Mouse (Mus musculus): ENCODE measurements at regions not wholly inside any gene's neighbourhood (a gene's known extent, or its start where the extent isn't known, plus 50 kb on each side); places are given as distances from the start of the nearest gene placed in this dataset.
A peak's percentile ranks its signal among the peaks of the same experiment; 100 is the strongest.

DNA sequence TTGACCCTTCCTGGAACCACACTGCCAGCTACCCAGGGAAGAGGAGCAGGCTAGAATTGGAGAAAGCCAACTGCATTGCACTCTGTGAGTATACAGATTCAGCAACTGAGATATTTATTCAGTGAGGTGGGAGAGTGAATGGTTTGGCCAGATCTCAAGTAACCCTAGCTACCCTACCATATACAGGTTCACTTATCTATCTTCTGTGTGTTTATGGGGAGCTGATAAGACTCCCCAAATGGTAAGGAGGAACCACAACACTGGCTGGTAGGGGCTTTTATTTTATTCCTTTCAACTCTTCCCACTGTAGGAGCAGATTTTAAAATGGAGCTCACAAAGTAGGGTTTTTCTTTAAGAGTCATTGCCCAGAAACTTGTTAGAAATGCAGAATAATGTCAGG, 62.9 kb downstream of the Arrdc3 start:
- TF ChIP-seq POLR2A (IDR thresholded peaks at IDR 0.05; ENCODE audit: borderline replicate concordance, extremely low read depth, low read depth, low read length) (no peak), CTCF (IDR thresholded peaks at IDR 0.05; ENCODE audit: insufficient read depth, low read length) (no peak)
- DNase-seq: no peak
- Histone ChIP-seq H3K4me1 (ENCODE audit: control insufficient read depth, insufficient read depth, low read length) (peaks cover 18% of the 10 kb centered on the region), H3K4me3 (replicated peaks; ENCODE audit: extremely low read depth, low read depth, low read length) (no peak overlapping the region)

- 86% methylated on average over 6 of the region's 6 CpGs for WGBS
- TF ChIP-seq CTCF (IDR thresholded peaks at IDR 0.05; ENCODE audit: insufficient read depth, low read length): no peak
- DNase-seq: no peak
Observed at GRCm38 (mm10) chr13:80947705-80948104, 64.5 kb downstream of the Arrdc3 start.

DNA sequence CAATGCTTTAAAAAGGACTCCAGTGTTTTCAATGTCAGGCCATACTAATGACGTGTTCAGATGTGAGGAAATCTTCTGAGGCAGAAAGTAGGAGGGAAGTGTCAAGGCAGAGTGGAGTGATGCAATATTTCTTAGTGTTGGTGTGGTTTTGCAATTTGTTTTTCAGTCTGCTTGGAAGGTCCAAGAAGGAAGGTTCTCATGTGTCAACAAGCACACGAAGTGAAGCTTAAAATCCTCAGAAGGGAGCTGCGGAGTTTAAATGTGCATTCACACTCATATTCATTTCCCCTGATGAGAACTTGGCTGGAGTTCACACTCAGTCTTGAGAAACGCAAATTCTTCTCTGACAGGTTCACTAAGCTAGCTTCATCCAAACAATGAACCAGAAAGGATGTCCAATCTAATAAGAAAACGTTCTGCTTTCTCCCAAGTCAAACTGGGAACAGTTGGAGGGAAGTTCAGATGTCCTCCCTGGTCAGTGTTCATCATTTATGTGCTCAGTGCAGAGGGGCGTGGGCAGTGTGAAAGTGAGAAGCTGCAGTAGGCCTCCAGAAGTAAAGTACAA, 66.0 kb downstream of the Arrdc3 start:
- TF ChIP-seq POLR2A (IDR thresholded peaks at IDR 0.05; ENCODE audit: borderline replicate concordance, extremely low read depth, low read depth, low read length): no peak
- H3K4me3 ChIP-seq (replicated peaks; ENCODE audit: extremely low read depth, low read depth, low read length): no peak overlapping the region
- no peak for DNase-seq
- 30% methylated on average over 6 of the region's 6 CpGs for WGBS
- peaks cover 16% of the 10 kb centered on the region for H3K4me1 ChIP-seq (ENCODE audit: control insufficient read depth, insufficient read depth, low read length)

More at GRCm38 (mm10) chr13:80947705-80948104, 64.5 kb downstream of the Arrdc3 start:
- Histone ChIP-seq H3K4me1 (ENCODE audit: control insufficient read depth, insufficient read depth, low read length) (peaks cover 16% of the 10 kb centered on the region), H3K4me3 (replicated peaks; ENCODE audit: extremely low read depth, low read depth, low read length) (no peak overlapping the region)

DNA sequence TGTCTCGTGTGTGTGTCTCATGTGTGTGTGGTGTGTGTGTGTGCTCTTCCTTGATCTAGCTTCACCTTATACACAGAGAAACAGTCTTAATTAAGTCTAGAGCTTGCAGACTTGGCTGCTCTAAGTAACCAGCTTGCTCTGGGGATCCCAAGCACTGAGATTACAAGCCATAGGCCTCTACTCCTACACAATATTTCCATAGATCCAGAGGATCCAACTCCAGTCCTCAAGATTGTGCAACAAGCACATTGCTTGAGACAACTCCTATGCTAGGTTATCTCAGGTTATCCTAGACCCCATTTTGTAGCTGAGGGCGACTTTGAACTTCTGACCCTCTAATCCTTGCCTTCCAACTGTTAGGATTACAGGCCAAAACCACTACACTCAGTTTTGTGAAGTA, 67.1 kb downstream of the Arrdc3 start:
- Histone ChIP-seq H3K4me3 (replicated peaks; ENCODE audit: extremely low read depth, low read depth, low read length) (no peak overlapping the region), H3K4me1 (ENCODE audit: control insufficient read depth, insufficient read depth, low read length) (peaks cover 16% of the 10 kb centered on the region)
- no peak for DNase-seq
- 73% methylated on average over 2 of the region's 2 CpGs for WGBS
- TF ChIP-seq POLR2A (IDR thresholded peaks at IDR 0.05; ENCODE audit: borderline replicate concordance, extremely low read depth, low read depth, low read length): no peak
- TF ChIP-seq CTCF (IDR thresholded peaks at IDR 0.05; ENCODE audit: insufficient read depth, low read length): no peak

- TF ChIP-seq CTCF (IDR thresholded peaks at IDR 0.05; ENCODE audit: insufficient read depth, low read length) (no peak), POLR2A (IDR thresholded peaks at IDR 0.05; ENCODE audit: borderline replicate concordance, extremely low read depth, low read depth, low read length) (no peak)
- Histone ChIP-seq H3K4me1 (ENCODE audit: control insufficient read depth, insufficient read depth, low read length) (peaks cover 16% of the 10 kb centered on the region), H3K4me3 (replicated peaks; ENCODE audit: extremely low read depth, low read depth, low read length) (no peak overlapping the region)
- no peak for DNase-seq
- WGBS: 82% methylated on average over 3 of the region's 3 CpGs
Observed at GRCm38 (mm10) chr13:80950803-80951202, 67.6 kb downstream of the Arrdc3 start.

GRCm38 (mm10) chr13:80951327-80951726, 68.1 kb downstream of the Arrdc3 start:
- TF ChIP-seq POLR2A (IDR thresholded peaks at IDR 0.05; ENCODE audit: borderline replicate concordance, extremely low read depth, low read depth, low read length): 0 out of 2 replicates have a peak, but pooled peaks have one; percentile 15
- no peak for TF ChIP-seq CTCF (IDR thresholded peaks at IDR 0.05; ENCODE audit: insufficient read depth, low read length)
- WGBS: 48% methylated on average over 3 of the region's 3 CpGs
- peak overlapping the region; percentile 32 for H3K4me3 ChIP-seq (replicated peaks; ENCODE audit: extremely low read depth, low read depth, low read length)
- DNase-seq: peak; percentile 83
- peaks cover 16% of the 10 kb centered on the region for H3K4me1 ChIP-seq (ENCODE audit: control insufficient read depth, insufficient read depth, low read length)

- 91% methylated on average over 4 of the region's 4 CpGs for WGBS
- Histone ChIP-seq H3K4me1 (ENCODE audit: control insufficient read depth, insufficient read depth, low read length) (peaks cover 16% of the 10 kb centered on the region), H3K4me3 (replicated peaks; ENCODE audit: extremely low read depth, low read depth, low read length) (no peak overlapping the region)
- no peak for DNase-seq
- TF ChIP-seq CTCF (IDR thresholded peaks at IDR 0.05; ENCODE audit: insufficient read depth, low read length) (no peak), POLR2A (IDR thresholded peaks at IDR 0.05; ENCODE audit: borderline replicate concordance, extremely low read depth, low read depth, low read length) (no peak)
Observed at GRCm38 (mm10) chr13:80952851-80953250, 69.7 kb downstream of the Arrdc3 start.

DNA sequence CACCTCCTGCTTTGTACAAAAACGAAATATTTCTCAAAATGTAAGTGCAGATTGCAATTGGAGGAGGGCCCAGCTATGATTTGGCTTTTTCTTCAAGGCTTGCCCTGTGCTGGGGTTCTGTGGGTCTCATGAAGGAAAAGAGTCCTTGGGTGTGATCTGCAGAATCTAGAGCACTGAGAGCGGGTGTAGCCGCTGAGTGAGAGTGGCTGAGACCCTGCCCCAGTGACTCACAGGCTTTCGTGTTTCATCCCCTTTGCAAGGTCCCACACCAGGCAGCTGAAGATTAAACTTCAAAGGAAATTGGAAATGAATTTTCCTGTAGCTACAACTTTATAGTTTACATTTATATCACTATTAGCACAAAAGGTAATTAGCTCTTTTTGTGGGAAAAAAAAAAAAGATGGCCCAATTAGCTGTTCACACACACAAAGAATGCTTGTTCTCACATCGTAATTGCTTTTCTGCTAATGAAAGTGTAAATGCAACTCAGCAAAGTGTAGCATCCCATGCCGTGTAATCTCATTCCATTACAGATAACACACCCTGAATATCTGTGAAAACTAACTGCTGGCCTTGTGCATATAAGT, 71.0 kb downstream of the Arrdc3 start:
- no peak for TF ChIP-seq POLR2A (IDR thresholded peaks at IDR 0.05; ENCODE audit: borderline replicate concordance, extremely low read depth, low read depth, low read length)
- TF ChIP-seq CTCF (IDR thresholded peaks at IDR 0.05; ENCODE audit: insufficient read depth, low read length): no peak
- DNase-seq: no peak
- 73% methylated on average over 6 of the region's 6 CpGs for WGBS
- no peak overlapping the region for H3K4me3 ChIP-seq (replicated peaks; ENCODE audit: extremely low read depth, low read depth, low read length)
- H3K4me1 ChIP-seq (ENCODE audit: control insufficient read depth, insufficient read depth, low read length): peaks cover 12% of the 10 kb centered on the region

DNA sequence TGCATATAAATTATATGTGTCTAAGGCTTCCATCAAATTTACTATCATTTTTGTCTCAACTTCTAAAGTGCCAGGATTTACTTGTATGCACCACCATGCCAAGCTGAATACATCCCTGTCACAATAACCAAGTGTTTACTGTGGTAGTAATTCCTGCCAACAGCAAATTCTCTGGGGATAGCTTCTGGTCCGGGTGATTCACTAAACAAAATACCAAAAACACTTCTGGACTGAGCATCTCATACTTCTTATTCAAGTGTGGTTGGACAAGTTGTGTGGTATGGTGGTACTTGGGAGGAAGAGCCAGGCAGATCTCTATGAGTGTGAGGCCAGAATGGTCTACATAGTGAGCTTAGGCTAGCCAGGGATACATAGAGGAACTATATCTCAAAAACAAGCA, 73.8 kb downstream of the Arrdc3 start:
- no peaks in the 10 kb centered on the region; the same call in none of the 2 replicates for H3K4me1 ChIP-seq (ENCODE audit: control insufficient read depth, insufficient read depth, low read length)
- 36% methylated on average over 1 of the region's 1 CpGs for WGBS
- DNase-seq: no peak
- TF ChIP-seq POLR2A (IDR thresholded peaks at IDR 0.05; ENCODE audit: borderline replicate concordance, extremely low read depth, low read depth, low read length) (no peak), CTCF (IDR thresholded peaks at IDR 0.05; ENCODE audit: insufficient read depth, low read length) (no peak)
- no peak overlapping the region for H3K4me3 ChIP-seq (replicated peaks; ENCODE audit: extremely low read depth, low read depth, low read length)

- 90% methylated on average over 6 of the region's 6 CpGs for WGBS
- H3K4me3 ChIP-seq (replicated peaks; ENCODE audit: extremely low read depth, low read depth, low read length): no peak overlapping the region
- TF ChIP-seq POLR2A (IDR thresholded peaks at IDR 0.05; ENCODE audit: borderline replicate concordance, extremely low read depth, low read depth, low read length) (no peak), CTCF (IDR thresholded peaks at IDR 0.05; ENCODE audit: insufficient read depth, low read length) (no peak)
- no peak for DNase-seq
- peaks cover 4% of the 10 kb centered on the region for H3K4me1 ChIP-seq (ENCODE audit: control insufficient read depth, insufficient read depth, low read length)
Observed at GRCm38 (mm10) chr13:80957419-80958139, 74.4 kb downstream of the Arrdc3 start.
